Mouse (Mus musculus) right cerebral cortex, postnatal 10 days (tissue): ENCODE data around the gene Sowahb.

Experiments used
- DNase-seq, 2 experiments: peaks; one replicate each; pipeline ENCODE4 v3.0.0; 2021; ENCODE audit warnings: low spot score in 2 of 2

Gene Sowahb

GRCm38 (mm10) chr5:93044584-93045370, at the start of gene Sowahb:
Sowahb (minus strand) TSS chr5:93045022.
- peak; percentile 51 to 52 for DNase-seq

- DNase-seq: peak in 1 of 2 experiments; percentile 67
Measured at GRCm38 (mm10) chr5:93093638-93094527, 49.1 kb upstream of the Sowahb start.

- DNase-seq: peak; percentile 96
Measured at GRCm38 (mm10) chr5:93092857-93093622, 48.2 kb upstream of the Sowahb start, which contains the start of gene Sept11. Sept11 (plus strand) TSS chr5:93093437.

GRCm38 (mm10) chr5:93092147-93092781, 47.4 kb upstream of the Sowahb start:
- DNase-seq: peak; percentile 64 to 70

- DNase-seq: no peak
Measured at GRCm38 (mm10) chr5:93091266-93091665, 46.4 kb upstream of the Sowahb start.

- DNase-seq: no peak
Measured at GRCm38 (mm10) chr5:93085900-93086299, 41.1 kb upstream of the Sowahb start.

GRCm38 (mm10) chr5:93085015-93085598, 40.3 kb upstream of the Sowahb start:
- DNase-seq: no peak

GRCm38 (mm10) chr5:93079596-93079995, 34.8 kb upstream of the Sowahb start:
- no peak for DNase-seq

GRCm38 (mm10) chr5:93077661-93078323, 33.0 kb upstream of the Sowahb start:
- DNase-seq: no peak

- no peak for DNase-seq
Measured at GRCm38 (mm10) chr5:93060865-93061264, 16.0 kb upstream of the Sowahb start.

- peak in 1 of 2 experiments; percentile 49 for DNase-seq
Measured at GRCm38 (mm10) chr5:93053606-93054397, 9.0 kb upstream of the Sowahb start.

GRCm38 (mm10) chr5:93051951-93052350, 7.1 kb upstream of the Sowahb start:
- no peak for DNase-seq

- DNase-seq: no peak
Measured at GRCm38 (mm10) chr5:93051041-93051440, 6.2 kb upstream of the Sowahb start.

- no peak for DNase-seq
Measured at GRCm38 (mm10) chr5:93049971-93050370, 5.1 kb upstream of the Sowahb start.

GRCm38 (mm10) chr5:93048481-93049240, 3.8 kb upstream of the Sowahb start:
- peak in 1 of 2 experiments; percentile 39 for DNase-seq

GRCm38 (mm10) chr5:93046306-93046845, 1.6 kb upstream of the Sowahb start:
- DNase-seq: no peak

GRCm38 (mm10) chr5:93045371-93045714, 521 bp upstream of the Sowahb start:
- no peak for DNase-seq
